Mouse (Mus musculus) liver, embryonic 18 days (tissue): Measurements from ENCODE around the gene Gosr2. TPM values are rescaled to one million over a fixed set of nuclear protein-coding genes. Genes with fewer than 3 reads are reported as not detected.

Experiments used
- polyA plus RNA-seq: library from polyadenylated mRNA; depleted of rRNA; stranded (reverse); fragments of >200 nt; gene quantifications from 2 replicates; pipeline ENCODE4 v1.2.3, GENCODE M21; 2012; rRNA removed

Gosr2 gene
- polyA plus RNA-seq, result 28.7 and 30.2 TPM in 2 replicates

GRCm38 (mm10) chr11:103697565-103698176, at the start of gene Gosr2:
TSS of gene Gosr2 (minus strand) at chr11:103697898.

DNA sequence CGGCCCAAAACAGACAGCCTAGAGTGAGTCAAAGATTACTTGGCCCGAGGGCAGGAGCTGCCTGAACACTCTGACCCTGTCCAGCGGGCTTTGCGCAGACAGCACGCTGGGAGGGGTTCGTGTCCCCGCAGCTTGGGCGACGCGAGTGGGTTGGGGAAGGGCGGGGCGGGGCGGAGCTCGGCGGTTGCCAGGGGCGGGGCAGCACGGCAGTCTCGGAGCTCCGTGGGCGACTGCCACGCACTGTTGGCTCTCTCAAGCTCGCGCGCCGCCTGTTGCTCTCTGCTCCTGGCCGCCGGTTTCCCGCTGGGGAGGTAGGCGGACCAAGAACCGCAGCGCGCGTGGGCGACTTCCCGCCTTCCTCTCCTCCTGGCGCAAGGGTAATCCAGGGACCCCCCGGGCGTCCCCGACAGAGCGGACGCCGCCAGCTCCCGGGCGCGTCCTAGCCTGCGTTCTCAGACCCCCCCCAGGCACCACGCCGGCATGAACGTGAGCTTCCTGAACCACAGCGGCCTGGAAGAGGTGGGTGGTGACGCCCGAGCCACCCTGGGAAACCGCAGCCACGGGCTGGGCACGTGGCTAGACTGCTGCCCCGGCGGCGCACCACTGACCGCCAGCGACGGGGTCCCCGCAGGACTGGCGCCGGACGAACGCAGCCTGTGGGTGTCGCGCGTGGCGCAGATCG, 48.3 kb downstream of the Gosr2 start, which contains the start of gene Rprml:
TSS of gene Rprml (plus strand) at position 270 of the 682 bp plus-strand sequence.

DNA sequence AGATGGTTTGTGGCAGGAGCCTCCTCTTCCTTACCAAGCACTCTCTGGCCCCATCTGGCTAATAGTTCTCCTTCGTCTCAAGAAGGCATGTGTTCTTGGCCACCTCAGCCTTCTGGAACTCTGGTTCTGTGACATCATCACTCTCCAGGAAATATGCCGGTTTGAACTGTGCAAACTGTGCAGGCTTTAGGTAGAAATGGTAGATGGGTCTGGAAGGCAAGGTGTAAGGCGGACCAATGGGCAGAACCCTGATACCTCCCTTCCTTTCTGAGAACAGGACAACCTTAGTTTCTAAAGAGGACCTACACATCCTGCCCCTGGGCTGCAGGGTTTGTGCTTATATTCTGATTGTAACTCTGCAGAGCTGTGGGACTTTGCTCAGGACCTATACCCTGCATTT, 58.9 kb downstream of the Gosr2 start, which contains the start of gene Lyzl6:
TSS of gene Lyzl6 (minus strand) at position 101 of the 400 bp plus-strand sequence.

Other genes with a start within 250 kb of the Gosr2 start
- gene Lrrc37a, start 193.3 kb downstream of the Gosr2 start, polyA plus RNA-seq, result not detected in 2 replicates
- gene Gm884, start 76.8 kb downstream of the Gosr2 start, polyA plus RNA-seq, result not detected in 2 replicates
- not detected in 2 replicates for gene Lyzl6, start 59.0 kb downstream of the Gosr2 start, polyA plus RNA-seq
- gene Rprml, start 48.3 kb downstream of the Gosr2 start, polyA plus RNA-seq, result 0.05 TPM in 1 of 2 replicates, not detected in the other
- gene Wnt9b, start 51.9 kb upstream of the Gosr2 start, polyA plus RNA-seq, result 0.08 and 0.15 TPM in 2 replicates
- gene Wnt3, start 76.3 kb upstream of the Gosr2 start, polyA plus RNA-seq, result not detected in 2 replicates